Mouse (Mus musculus): ENCODE data around the gene Dlgap5. TPM values are rescaled to one million over a fixed set of nuclear protein-coding genes. Genes with fewer than 3 reads are reported as not detected.
A peak's percentile ranks its signal among the peaks of the same experiment; 100 is the strongest.

Dlgap5 gene
- total RNA-seq, 2 experiments from 2014 or later, result not detected

- DNase-seq (ENCODE audit: low spot score), result no peak
Measured at GRCm38 (mm10) chr14:47395462-47396026, 22.7 kb downstream of the Dlgap5 start.

DNA sequence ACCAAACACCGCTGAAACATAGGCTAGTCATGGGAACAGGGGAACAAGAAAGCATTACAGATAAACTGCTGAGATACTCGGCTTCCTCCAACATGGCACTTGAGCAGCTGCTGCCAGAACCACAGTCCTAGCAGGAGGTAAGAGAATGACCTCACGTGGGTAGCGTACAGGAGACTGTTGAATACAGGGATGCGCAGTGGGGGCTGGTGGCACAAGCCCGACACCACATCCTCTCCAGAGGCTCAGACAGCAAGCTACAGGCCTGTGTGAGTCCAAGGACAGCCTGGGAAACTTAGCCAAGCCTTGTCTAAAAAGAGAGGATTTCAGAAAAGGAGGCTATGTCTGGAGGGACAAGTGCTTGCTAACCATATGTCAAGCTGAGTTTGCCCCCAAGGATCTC is 23.2 kb downstream of the Dlgap5 start:
- DNase-seq (ENCODE audit: low spot score), result no peak

DNA sequence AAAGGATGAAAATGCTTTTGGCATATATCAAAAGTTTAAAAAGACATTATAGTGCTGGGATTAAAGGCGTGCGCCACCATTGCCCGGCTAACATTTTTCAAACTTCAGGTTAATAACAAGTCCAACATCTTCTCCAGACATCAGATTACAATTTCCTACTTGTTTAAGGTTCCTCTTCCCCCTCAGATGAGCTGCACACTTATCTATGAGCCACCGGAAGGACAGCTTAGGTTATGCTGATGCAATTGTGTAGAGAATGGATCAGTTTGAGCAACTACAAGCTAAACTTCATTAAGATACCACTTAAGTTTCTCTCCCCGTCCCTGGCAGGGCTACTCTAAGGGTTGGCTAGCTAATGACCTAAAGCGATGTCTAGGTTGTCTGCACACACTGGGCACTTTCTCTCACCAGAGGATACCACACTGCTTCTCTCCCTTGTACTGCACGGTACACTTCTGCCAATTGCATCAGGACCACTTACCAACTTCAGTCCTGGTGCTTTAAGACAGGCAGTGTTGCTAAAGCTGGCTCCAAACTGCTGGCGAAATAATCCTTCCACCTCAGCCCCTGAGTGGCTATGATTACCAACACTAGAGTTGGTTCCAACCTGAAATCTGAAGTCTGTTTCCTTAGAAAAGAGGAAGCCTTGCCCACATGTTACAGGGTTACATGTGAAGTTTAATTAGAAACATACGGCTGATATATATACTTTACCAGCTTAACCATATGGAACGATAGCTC is 24.7 kb downstream of the Dlgap5 start:
- DNase-seq (ENCODE audit: low spot score), result no peak

DNA sequence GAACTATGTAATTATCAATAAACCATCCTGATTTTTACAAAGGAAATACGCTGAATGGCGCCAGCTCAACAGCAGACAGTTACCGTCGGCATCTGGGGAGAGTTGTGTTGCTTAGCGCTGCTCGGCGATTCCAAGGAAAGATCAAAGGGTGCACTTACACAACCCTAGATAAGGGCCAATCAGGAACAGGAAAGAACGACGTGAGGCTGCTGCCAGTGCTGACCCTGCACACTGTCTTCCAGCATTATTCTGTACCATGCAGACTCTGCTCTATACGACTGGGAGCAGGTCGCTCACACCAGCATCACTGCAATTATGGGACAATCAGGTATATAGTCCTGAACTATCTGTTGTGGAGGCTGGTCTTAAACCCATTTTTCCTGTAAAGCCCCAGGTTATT is 32.1 kb downstream of the Dlgap5 start:
- no peak for DNase-seq (ENCODE audit: low spot score)

DNA sequence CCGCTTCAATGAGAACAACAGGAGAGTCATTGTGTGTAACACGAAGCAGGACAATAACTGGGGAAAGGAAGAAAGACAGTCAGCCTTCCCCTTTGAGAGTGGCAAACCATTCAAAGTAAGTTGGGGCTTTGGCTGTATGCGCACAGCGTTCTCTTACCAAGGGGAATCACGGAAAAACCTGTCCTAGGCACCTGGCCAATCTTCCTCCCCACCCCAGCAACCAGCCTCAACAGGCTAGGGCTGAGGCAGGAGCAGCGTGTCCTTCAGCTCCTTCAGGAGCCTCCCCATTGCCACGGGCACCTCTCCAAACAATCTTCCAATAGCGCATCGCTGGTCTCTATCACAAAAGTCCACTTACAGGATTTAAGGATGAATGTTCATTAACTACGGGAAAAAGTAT is 33.6 kb downstream of the Dlgap5 start:
- no peak for DNase-seq (ENCODE audit: low spot score)

DNA sequence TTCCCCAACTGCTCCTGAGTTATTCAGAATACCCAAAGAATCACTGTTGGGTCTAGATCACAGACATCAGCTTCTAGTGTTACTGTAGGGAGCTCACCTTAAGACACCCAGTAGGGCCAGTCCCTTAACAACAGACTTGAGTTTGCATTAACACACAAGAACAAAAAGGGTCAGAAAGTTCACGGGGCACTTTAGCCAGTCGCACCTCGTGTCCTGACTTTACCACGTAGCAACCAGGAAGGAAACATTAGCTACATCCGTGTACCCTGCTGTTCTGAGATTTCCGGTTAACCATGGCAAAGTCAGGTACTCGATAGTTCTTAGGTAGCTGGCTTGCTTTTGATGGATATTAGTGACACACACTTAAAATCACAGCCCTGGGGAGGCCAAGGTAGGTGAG is 34.3 kb downstream of the Dlgap5 start:
- DNase-seq (ENCODE audit: low spot score), result no peak

DNA sequence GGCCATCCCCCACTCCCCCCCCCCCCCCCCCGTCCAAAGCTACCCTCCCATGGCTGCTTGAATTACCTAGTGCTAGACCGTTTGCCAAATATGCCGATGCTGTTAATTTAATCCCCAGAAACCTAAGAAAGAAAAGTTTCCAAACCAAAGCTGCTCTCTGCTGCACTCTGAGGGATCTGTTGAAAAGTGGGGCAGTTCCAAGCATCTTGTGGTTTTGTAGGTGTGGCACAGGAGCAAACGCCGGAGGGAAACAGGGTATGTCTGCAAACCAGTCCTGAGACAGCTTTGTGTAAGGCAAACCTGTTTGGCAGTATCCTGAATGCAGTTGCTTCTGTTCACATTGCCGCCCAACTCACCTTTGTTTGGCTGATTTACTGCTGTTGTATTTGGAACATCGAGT is 39.9 kb downstream of the Dlgap5 start:
- DNase-seq (ENCODE audit: low spot score), result no peak

DNA sequence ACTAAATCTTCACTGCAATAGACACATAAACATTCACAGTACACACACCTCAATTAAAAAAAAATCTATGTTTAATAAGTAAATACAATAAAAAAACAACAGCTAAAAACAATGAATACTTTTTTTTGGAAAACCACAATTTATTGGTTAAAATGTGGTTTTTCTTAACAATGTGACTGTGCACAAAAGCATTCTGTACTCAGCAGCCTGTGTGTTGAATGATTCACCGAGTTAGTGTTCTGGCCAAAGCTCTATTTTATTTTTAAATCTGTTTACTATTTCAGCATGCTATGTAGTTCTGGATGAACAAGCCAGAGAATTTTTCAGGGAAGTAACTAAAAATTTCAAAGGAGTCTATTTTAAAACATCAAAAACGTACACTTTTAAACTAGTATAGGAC is 41.7 kb downstream of the Dlgap5 start:
- no peak for DNase-seq (ENCODE audit: low spot score)

DNA sequence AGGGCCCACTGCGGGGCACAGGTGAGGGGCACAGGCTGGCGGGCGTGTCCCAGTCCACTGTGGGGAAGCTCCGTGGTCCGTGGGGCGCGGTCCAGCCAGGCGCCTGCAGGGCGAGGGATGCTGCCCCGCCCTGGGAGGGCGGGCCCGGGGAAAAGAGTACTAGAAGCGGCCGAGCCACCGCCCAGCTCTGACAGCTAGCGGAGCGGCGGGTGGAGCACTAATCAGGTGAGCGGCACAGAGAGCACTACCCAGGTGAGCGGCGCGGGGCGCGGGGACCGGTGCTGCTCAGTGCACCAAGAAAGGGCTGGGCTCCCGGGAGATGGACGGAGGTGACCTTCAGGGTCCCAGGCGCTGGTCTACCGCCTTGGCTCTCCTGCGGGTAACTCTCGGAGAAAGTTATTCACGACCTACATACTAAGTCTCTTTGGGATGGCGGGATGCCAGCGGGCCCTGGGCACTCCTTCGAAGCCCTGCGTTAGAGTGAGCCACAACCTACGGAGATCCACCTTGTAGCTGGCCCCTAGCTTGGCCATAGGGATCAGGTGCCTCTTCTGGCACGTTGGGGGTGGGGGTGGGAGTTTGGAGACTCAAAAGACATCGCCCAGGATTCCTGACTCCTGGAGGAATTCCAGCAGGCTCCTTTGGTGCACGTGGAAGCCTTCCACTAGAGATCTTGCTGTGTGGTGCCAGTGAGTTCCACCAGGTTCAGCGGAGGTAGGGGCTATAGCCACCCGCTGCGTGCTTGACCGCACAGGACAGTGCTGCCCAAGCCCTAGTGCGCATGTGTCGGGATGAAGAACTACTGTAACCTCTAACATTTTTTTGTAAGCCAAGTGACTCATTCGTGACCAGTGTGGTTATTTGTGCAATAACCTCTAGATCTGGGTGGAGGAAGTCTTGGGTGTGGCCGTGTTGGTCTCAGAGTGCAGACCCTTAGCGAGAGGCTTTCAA is 44.2 kb downstream of the Dlgap5 start:
- DNase-seq (ENCODE audit: low spot score), result peak; percentile 61

DNA sequence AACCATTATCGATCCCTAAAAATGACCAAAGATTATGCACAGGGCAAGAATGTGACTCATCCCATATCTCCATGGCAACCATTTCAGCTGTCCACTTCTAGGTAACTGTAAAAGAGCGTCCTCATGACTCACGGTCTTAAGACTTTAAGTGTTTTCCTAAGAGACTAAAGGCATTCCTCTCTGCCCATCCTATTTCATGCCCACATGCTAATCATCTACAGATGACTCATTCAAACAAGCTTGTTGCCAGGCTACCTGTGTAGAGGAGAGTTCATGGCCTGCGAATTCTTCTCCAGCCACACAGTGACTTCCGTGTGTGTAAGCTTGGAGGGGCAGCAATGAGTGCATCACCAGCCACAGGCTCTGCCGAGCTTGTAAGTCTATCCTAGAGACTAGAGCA is 46.5 kb downstream of the Dlgap5 start:
- DNase-seq (ENCODE audit: low spot score), result no peak

DNA sequence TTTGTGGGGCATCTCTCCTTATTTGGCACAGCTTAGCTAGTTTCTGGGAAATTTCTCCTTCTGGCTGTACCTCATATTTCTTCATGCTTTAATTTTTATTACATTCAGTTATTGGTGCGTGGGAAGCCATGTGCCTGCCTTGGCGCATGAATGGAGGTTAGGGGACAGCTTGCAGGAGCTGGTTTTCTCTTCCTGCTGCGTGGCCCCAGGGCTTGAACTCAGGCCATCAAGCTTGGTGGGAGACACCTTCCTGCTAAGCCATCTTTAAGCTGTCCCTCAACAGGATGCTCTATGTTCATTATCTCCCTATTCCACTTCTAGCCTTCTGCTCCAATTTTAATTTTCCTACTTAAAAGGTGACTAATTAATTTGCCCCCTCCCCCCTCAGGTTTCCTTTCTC is 47.4 kb downstream of the Dlgap5 start:
- no peak for DNase-seq (ENCODE audit: low spot score)

GRCm38 (mm10) chr14:47369741-47370140 is 48.5 kb downstream of the Dlgap5 start:
- DNase-seq (ENCODE audit: low spot score), result no peak

GRCm38 (mm10) chr14:47367461-47367860 is 50.7 kb downstream of the Dlgap5 start, which contains the start of gene Lgals3:
Gene Lgals3 (plus strand): TSS chr14:47367751.
- no peak for DNase-seq (ENCODE audit: low spot score)

- DNase-seq (ENCODE audit: low spot score), result no peak
Measured at GRCm38 (mm10) chr14:47366881-47367321, 51.3 kb downstream of the Dlgap5 start.

DNA sequence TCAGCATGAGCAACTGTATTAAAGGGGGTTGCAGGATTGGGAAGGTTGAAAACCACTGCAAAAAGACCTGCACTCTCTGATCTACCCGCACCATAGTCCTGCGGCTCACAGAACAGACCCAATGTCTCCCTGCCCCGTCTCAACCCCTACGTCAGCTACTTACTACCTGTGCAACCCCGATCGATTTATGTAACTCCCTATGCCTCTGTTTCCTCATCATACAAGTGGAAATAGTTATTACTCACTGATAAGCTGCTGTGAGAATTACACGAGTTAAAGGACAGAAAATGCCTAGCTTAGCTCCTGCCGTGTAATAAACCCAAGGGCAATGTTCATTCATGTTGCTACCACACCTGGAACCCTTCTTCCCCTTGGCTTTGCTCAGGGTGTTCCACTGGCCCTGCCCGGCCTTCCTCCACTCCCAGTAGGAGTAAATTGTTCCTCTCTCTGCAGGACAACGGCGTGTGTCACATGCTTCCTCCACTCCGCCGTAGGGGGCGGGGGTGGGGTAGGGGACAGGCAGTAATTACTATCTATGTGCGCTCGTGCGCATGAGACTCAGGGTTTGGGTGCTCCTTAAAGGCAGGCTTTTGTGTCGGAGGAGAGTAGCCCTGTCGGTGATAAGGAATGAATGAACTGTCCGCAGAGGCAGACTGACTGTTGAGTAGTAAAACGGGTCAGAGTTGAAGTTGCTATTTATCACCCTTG is 53.3 kb downstream of the Dlgap5 start:
- no peak for DNase-seq (ENCODE audit: low spot score)

DNA sequence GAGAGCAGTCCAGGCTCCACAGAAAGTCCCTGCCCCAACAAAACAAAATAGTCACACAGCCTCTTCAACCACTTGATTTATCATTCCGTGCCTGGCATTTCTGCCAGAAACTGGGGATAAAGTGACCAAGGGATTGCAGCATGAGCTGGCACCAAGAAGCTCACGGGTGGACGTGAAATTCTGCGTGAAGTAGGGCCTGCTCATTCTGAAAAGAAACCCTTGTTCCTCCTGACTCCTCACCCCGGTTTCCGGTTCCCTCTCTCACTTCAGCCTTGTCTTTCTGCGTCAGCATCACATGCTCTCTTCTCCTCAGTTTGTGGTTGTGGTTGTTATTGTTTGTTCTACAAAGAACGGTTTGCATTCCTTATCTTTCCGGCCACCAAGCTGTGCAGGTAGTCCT is 56.3 kb downstream of the Dlgap5 start:
- DNase-seq (ENCODE audit: low spot score), result no peak

GRCm38 (mm10) chr14:47361418-47361817 is 56.8 kb downstream of the Dlgap5 start:
- no peak for DNase-seq (ENCODE audit: low spot score)

DNA sequence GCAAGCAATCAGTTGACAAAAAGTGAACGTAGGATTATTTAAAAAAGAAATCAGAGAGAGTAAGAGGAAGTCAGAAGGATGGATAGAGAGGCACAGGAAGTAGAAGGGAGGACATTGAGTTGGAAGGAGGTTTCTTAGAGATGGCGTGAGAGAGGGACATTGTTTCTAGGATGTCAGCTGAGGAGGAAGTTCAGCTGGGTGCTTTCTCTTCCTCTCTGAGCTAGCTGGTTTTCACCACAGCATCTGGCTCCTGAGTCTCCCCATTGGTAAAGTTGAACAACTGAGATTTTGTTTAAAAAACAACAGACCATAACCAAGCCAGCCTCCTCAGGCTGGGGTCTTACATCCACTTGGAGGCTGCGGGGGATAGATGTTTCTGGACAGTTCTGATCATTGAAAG is 58.6 kb downstream of the Dlgap5 start:
- DNase-seq (ENCODE audit: low spot score), result no peak

DNA sequence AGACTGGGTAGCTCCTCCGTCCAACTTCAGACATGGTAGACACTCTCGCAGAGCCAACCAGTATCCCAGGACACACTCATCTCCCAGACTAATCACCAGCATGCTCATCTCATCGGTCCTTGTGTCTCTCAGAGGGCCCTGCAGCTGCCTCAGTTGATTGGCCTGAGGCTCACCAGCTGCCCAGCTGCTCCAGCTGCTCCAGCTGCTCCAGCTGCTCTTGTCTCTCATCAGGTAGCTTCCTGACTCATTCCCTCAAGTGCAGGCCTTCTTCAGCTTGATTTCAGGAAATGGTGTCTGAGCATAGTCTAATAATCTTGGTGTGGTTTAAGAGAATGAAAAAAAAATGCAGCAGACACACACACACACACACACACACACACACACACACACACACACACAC is 61.6 kb downstream of the Dlgap5 start:
- no peak for DNase-seq (ENCODE audit: low spot score)

GRCm38 (mm10) chr14:47354948-47355347 is 63.3 kb downstream of the Dlgap5 start:
- DNase-seq (ENCODE audit: low spot score), result no peak

DNA sequence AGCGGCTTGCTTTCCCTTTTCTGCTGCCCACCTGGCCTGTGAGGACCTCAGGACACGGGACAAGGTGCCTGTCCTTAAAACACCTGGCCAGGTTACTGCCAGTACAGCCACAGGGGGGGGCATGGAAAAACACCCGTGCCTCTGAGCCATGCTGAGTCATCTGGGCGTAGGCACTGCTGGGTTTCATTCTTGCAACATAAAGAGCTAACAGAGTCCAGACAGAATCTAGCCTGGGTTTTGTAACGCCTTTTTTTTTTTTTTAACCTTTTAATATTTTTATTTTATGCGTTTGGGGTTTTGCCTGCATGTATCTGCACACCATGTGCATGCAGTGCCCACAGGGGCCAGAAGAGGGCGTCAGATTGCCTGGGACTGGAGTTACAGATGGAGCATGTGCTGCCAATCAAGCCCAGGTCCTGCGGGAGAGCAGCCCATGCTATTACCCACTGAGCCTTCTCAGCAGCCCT is 64.1 kb downstream of the Dlgap5 start:
- DNase-seq (ENCODE audit: low spot score), result no peak
